23 mouse cellular contexts compared by ENCODE assay signal in the genomic region with DNA sequence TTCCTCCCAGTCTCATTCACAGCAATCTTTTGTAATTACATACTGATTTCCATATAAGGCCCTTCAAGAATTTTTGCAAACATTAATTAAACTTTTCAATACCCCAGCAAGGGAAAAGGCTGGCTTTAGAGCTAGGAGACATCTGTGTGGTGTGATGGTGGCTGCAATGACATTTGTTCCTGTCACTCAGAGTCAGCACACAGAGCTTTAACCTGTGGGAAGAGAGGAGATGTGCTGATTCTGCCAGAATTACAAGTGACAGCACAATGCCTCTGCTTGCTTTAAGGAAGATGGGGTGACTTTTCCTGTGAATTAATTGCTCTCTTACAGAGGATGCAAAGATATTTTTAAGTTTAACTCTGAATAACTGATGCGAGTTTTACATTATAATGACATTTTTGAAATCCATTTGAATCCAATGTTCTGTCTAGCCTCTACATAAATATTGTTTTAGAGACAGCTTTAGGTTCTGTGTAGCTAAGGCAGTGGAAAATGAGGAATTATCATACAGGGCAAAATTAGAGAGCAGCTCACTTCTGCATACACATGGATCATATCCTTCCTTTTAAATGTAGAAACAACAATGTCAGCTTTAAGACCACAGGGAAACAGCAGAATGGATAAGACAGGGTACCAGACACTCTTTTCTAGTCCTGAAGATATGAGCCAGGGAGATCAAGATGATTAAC.
A peak's percentile ranks its signal among the peaks of the same experiment; 100 is the strongest.
DNase-seq lines count a peak whose midpoint lies in the region; ATAC-seq and TF ChIP-seq lines count a peak whose summit lies in the region.
"Had no signal": no experiment of that assay in that cellular context is flagged by ENCODE, and none has a peak within 500 bp of the region (broad histone marks: within the 10 kb centered on the region; RNA-seq: fewer than 3 reads in every experiment).

No protein-coding gene starts in this region.

- no peaks in the 10 kb centered on the region for H3K79me3 ChIP-seq in C2C12 (ENCODE audit: low read depth)

- TF ChIP-seq POLR2A in myocyte (IDR thresholded peaks at IDR 0.05; ENCODE audit: insufficient read length, low read depth): no peak

- no peaks in the 10 kb centered on the region for H3K4me1 ChIP-seq in forebrain, embryonic 15.5 days
- 0 out of 2 replicates have a peak, but pooled peaks cover 5% of the 10 kb centered on the region for H3K4me1 ChIP-seq in forebrain, embryonic 10.5 days
- H3K4me1 ChIP-seq: embryonic facial prominence, embryonic 15.5 days; heart, embryonic 10.5 days; hindbrain, embryonic 12.5 days had no signal

- no peak for DNase-seq in forebrain, embryonic 10.5 days (ENCODE audit: extremely low spot score, low spot score)
- peak; percentile 41 for DNase-seq in brain, adult 2 months (ENCODE audit: low read depth, low spot score)
- no peak for DNase-seq in thymus, postnatal 14 days
- DNase-seq: adrenal gland, postnatal 10 days; cerebellum, adult 18-20 months; cerebellum, adult 9-11 months; cerebellum, postnatal 36 days; gastrocnemius, adult 2 months; gastrocnemius, postnatal 25 days; heart, postnatal 10 days; heart, postnatal 4 days had no signal

- no peaks in the 10 kb centered on the region for H3K9me3 ChIP-seq in forebrain, embryonic 15.5 days
- H3K9me3 ChIP-seq in forebrain, embryonic 10.5 days: no peaks in the 10 kb centered on the region
- H3K9me3 ChIP-seq: embryonic facial prominence, embryonic 15.5 days; G1E; heart, embryonic 10.5 days; hindbrain, embryonic 12.5 days had no signal

- no peaks in the 10 kb centered on the region for H3K36me3 ChIP-seq in forebrain, embryonic 15.5 days
- no peaks in the 10 kb centered on the region for H3K36me3 ChIP-seq in forebrain, embryonic 10.5 days (replicated peaks)
- H3K36me3 ChIP-seq in C2C12 (ENCODE audit: control insufficient read depth, insufficient read depth) (no peaks in the 10 kb centered on the region), myocyte (ENCODE audit: control insufficient read depth, insufficient read depth) (no peaks in the 10 kb centered on the region)
- H3K36me3 ChIP-seq: embryonic facial prominence, embryonic 15.5 days; G1E; heart, embryonic 10.5 days; hindbrain, embryonic 12.5 days had no signal

- H3K9ac ChIP-seq in forebrain, embryonic 15.5 days (replicated peaks): no peak overlapping the region
- H3K9ac ChIP-seq: embryonic facial prominence, embryonic 15.5 days; hindbrain, embryonic 12.5 days had no signal

- H3ac ChIP-seq in C2C12 (ENCODE audit: control insufficient read depth, insufficient read length, low read depth) (no peak overlapping the region), myocyte (ENCODE audit: control insufficient read depth, insufficient read length) (no peak overlapping the region)

- ATAC-seq in forebrain, embryonic 15.5 days (replicated peaks): peak; percentile 60; the same call in 1 of the 2 replicates
- ATAC-seq: CD4-positive, CD25-positive, alpha-beta regulatory T cell, adult 4 months; hindbrain, embryonic 16.5 days; inflammation-experienced regulatory T-cells, adult 6 months; intestine, postnatal 0 days had no signal

- H3K79me2 ChIP-seq in C2C12 (ENCODE audit: control insufficient read depth, insufficient read depth) (no peaks in the 10 kb centered on the region), myocyte (ENCODE audit: control insufficient read depth, insufficient read depth) (no peaks in the 10 kb centered on the region)

- TF ChIP-seq CTCF in C2C12 (IDR thresholded peaks at IDR 0.05; ENCODE audit: control insufficient read depth, insufficient read depth, insufficient read length): no peak

- peak overlapping the region; percentile 43; the same call in 1 of the 2 replicates for H3K27ac ChIP-seq in forebrain, embryonic 15.5 days (replicated peaks)
- H3K27ac ChIP-seq in forebrain, embryonic 10.5 days: no peak overlapping the region
- H3K27ac ChIP-seq: embryonic facial prominence, embryonic 15.5 days; gastrocnemius, adult 2 months; heart, embryonic 10.5 days; hindbrain, embryonic 12.5 days had no signal

- H3K4me2 ChIP-seq in forebrain, embryonic 15.5 days (replicated peaks): no peak overlapping the region
- no peak overlapping the region for H3K4me2 ChIP-seq in myocyte (ENCODE audit: low read depth)
- H3K4me2 ChIP-seq: embryonic facial prominence, embryonic 15.5 days; hindbrain, embryonic 12.5 days had no signal

- H3K4me3 ChIP-seq in forebrain, embryonic 15.5 days: no peak overlapping the region
- no peak overlapping the region for H3K4me3 ChIP-seq in forebrain, embryonic 10.5 days
- H3K4me3 ChIP-seq in C2C12 (ENCODE audit: insufficient read depth, poor library complexity, severe bottlenecking): no peak overlapping the region
- no peak overlapping the region for H3K4me3 ChIP-seq in myocyte
- H3K4me3 ChIP-seq: embryonic facial prominence, embryonic 15.5 days; erythroblast, embryonic 14.5 days; gastrocnemius, adult 2 months; heart, embryonic 10.5 days; hindbrain, embryonic 12.5 days had no signal

- 79% methylated on average over 1 of the region's 1 CpGs for WGBS in forebrain, embryonic 15.5 days
- 83% methylated on average over 1 of the region's 1 CpGs for WGBS in forebrain, embryonic 10.5 days

- H3K27me3 ChIP-seq in forebrain, embryonic 15.5 days: no peaks in the 10 kb centered on the region
- no peaks in the 10 kb centered on the region for H3K27me3 ChIP-seq in forebrain, embryonic 10.5 days (ENCODE audit: poor library complexity, severe bottlenecking)
- H3K27me3 ChIP-seq in C2C12 (ENCODE audit: control insufficient read depth, insufficient read depth, insufficient read length): no peaks in the 10 kb centered on the region
- no peaks in the 10 kb centered on the region for H3K27me3 ChIP-seq in myocyte (ENCODE audit: control insufficient read depth, insufficient read depth, insufficient read length)
- H3K27me3 ChIP-seq: embryonic facial prominence, embryonic 15.5 days; hindbrain, embryonic 12.5 days had no signal

TF ChIP-seq in C2C12, 6 proteins besides CTCF, POLR2A, EP300 and RAD21:
- no peak for TF ChIP-seq MYOG (IDR thresholded peaks at IDR 0.05; ENCODE audit: control insufficient read depth, extremely low read depth, insufficient read length)
- TF ChIP-seq MYOD1 (IDR thresholded peaks at IDR 0.05; ENCODE audit: control insufficient read depth, insufficient read length, low read depth): peak; percentile 14

TF ChIP-seq in myocyte, 11 proteins besides CTCF, POLR2A, EP300 and RAD21:
- TF ChIP-seq USF1 (IDR thresholded peaks at IDR 0.05; ENCODE audit: low read depth) (no peak), POLR2AphosphoS2 (IDR thresholded peaks at IDR 0.05; ENCODE audit: insufficient read length, low read depth) (no peak), MYOD1 (IDR thresholded peaks at IDR 0.05; ENCODE audit: control insufficient read depth in 1 of 3, insufficient read length in 2 of 3, low read depth in 2 of 3) (peak; percentile 29 to 93 (median 60))
